Mouse (Mus musculus) E14TG2a.4 (cell line): ENCODE results near the gene Snca.

Experiments
- H3K27me3 ChIP-seq: 2 replicates; pipeline ENCODE4 v1.6.1; 2014; ENCODE audit warnings: low read length, control low read depth; ENCODE audit not compliant: insufficient read depth
- H3K36me3 ChIP-seq: 2 replicates; pipeline ENCODE4 v1.6.1; 2014; ENCODE audit warnings: low read length, control low read depth; ENCODE audit not compliant: insufficient read depth
- H3K4me1 ChIP-seq: replicated peaks from 2 replicates; pipeline ENCODE4 v1.6.1; 2014; ENCODE audit warnings: low read depth, low read length, control low read depth
- H3K4me3 ChIP-seq: replicated peaks from 2 replicates; pipeline ENCODE4 v1.5.1; 2014; ENCODE audit warnings: mild to moderate bottlenecking, low read length
- H3K9me3 ChIP-seq: 2 replicates; pipeline ENCODE4 v1.6.1; 2014; ENCODE audit warnings: low read length, control low read depth
- CTCF ChIP-seq: conservative IDR thresholded peaks from 2 replicates; pipeline ENCODE4 v1.5.1; 2014; ENCODE audit warnings: low read length
- NANOG ChIP-seq: IDR thresholded peaks from 2 replicates; pipeline ENCODE4 v1.6.1; 2014; ENCODE audit warnings: borderline replicate concordance, low read length, mixed read lengths
- POU5F1 ChIP-seq: IDR thresholded peaks from 2 replicates; pipeline ENCODE4 v1.6.1; 2014; ENCODE audit warnings: low read length, borderline replicate concordance

Gene Snca

DNA sequence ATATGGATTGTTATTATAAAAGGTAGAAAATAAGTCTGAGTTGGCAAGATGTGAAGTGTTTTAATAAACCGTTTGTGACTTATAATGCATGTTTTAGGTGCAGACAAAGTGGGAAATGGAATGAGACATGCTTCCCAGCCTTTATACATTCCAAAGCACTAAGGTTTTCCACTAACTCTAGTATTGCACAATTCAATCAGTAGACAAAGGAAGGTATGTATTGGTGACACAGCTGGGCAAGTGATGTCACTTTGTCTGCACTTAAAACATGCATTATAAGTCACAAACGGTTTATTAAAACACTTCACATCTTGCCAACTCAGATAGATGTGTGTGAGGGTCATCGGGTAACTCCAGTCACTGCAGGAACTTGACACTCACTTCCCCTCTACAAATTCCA, 16.1 kb downstream of the Snca start:
- no peaks in the 10 kb centered on the region for H3K9me3 ChIP-seq
- TF ChIP-seq POU5F1 (no peak), CTCF (no peak), NANOG (no peak)
- H3K36me3 ChIP-seq: no peaks in the 10 kb centered on the region
- no peak overlapping the region for H3K4me3 ChIP-seq
- no peaks in the 10 kb centered on the region for H3K4me1 ChIP-seq
- no peaks in the 10 kb centered on the region for H3K27me3 ChIP-seq

DNA sequence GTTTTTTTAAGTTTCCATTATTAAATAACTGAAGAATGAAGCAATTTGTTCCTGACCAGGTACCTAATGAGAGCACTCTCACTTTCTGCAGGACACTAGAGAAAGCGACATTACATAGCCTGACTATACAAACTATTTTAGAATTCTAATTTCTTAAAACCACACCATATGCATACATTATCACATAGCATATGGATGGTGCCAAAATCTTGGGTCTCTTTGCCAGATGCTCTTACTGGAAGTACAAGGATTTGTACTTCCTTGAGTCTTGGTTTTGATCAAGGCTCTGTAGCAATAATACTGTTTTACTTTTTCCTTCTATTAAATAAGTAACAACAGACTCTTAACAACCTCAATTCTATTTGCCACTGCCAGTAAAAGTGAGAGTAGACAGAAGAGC, 31.4 kb downstream of the Snca start:
- H3K4me1 ChIP-seq: no peaks in the 10 kb centered on the region
- TF ChIP-seq NANOG: no peak
- H3K9me3 ChIP-seq: no peaks in the 10 kb centered on the region
- H3K36me3 ChIP-seq: no peaks in the 10 kb centered on the region
- no peaks in the 10 kb centered on the region for H3K27me3 ChIP-seq
- no peak overlapping the region for H3K4me3 ChIP-seq

DNA sequence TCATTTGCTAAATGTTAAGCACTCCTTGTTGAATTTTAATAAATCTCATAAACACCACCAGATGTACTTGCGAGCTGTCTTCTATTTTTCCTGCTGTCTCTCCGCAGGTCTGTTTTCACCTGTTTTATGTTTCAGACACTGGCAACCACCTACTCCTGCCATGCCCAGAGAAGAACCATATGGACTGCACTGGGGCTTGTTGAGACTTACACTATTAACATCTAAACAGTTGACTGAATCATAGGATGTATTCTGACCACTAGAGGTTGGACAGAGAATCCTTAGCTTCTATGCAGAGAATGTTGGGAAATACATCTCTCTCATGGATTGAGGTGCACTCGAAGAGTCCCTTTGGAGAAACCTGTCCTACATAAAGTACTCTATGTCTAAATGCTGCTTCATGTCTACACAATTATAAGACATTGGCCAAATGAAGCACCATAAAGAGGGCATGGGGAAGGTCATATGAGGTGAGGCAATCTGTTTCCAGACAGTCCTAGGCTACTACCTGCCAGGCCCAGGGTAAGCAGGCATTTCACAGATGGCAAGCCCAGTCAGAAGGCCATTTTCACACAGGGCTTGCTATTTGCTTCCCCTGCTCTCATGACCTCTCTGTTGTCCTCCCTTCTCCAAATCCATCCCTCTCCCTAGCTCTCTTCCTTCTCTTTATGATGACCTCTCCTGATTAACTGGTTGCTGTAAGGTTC, 35.8 kb downstream of the Snca start:
- no peaks in the 10 kb centered on the region for H3K4me1 ChIP-seq
- no peak for TF ChIP-seq POU5F1
- no peak for TF ChIP-seq NANOG
- TF ChIP-seq CTCF: no peak
- no peaks in the 10 kb centered on the region for H3K36me3 ChIP-seq

DNA sequence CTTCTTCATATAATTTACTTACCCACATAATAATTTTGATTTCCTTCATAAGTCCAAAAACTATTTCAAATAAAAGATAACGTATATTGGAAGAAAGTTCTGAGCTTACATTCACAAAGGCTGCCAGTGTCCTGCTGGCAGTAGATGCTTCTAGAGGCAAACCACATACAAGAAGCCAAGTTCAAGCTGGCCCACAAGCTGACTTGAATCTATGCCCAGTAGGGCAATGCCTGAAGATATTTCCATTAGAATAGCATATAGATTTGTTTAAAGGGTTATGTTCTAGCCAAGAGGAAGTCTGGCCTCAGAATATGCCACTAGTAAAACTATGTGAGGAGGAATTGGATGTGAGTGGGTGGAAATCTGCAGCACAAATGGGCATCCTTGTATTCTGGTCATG, 42.7 kb downstream of the Snca start:
- H3K9me3 ChIP-seq: no peaks in the 10 kb centered on the region
- TF ChIP-seq CTCF (no peak), POU5F1 (no peak), NANOG (no peak)
- no peaks in the 10 kb centered on the region for H3K36me3 ChIP-seq
- H3K4me1 ChIP-seq: no peaks in the 10 kb centered on the region
- no peaks in the 10 kb centered on the region for H3K27me3 ChIP-seq
- H3K4me3 ChIP-seq: no peak overlapping the region

More for the DNA sequence above, 35.8 kb downstream of the Snca start:
- no peaks in the 10 kb centered on the region for H3K27me3 ChIP-seq
- H3K9me3 ChIP-seq: no peaks in the 10 kb centered on the region
- H3K4me3 ChIP-seq: no peak overlapping the region

GRCm38 (mm10) chr6:60771899-60772298, 57.8 kb downstream of the Snca start:
- Histone ChIP-seq H3K36me3 (no peaks in the 10 kb centered on the region), H3K4me3 (no peak overlapping the region), H3K9me3 (no peaks in the 10 kb centered on the region), H3K27me3 (no peaks in the 10 kb centered on the region), H3K4me1 (no peaks in the 10 kb centered on the region)
- TF ChIP-seq POU5F1 (no peak), NANOG (no peak), CTCF (no peak)

- no peaks in the 10 kb centered on the region for H3K36me3 ChIP-seq
- TF ChIP-seq CTCF (no peak), NANOG (no peak), POU5F1 (no peak)
These were observed 64.0 kb downstream of the Snca start for GRCm38 (mm10) chr6:60765696-60766095.

DNA sequence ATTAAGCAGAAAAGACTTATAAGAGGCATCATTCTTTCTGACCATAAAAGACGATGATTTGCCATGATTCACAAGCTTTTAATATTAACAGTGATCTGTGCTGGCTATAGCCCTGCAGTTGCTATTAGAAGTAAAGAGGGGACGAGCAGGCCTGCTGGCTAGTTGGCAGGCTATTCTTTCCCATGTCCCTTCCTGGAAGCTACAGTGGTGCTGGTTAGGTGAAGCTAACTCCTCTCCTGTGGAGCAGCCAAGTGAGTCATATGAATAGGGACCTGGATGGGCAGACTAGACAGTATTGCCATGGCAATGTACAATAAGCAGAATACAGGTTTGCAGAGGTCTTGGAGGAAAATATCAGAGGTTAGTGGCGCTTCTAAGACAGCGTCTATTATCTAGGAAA, 66.8 kb downstream of the Snca start:
- H3K9me3 ChIP-seq: no peaks in the 10 kb centered on the region
- H3K4me3 ChIP-seq: no peak overlapping the region
- no peaks in the 10 kb centered on the region for H3K36me3 ChIP-seq
- TF ChIP-seq NANOG (no peak), CTCF (no peak), POU5F1 (no peak)
- no peaks in the 10 kb centered on the region for H3K27me3 ChIP-seq
- no peaks in the 10 kb centered on the region for H3K4me1 ChIP-seq

More at GRCm38 (mm10) chr6:60765696-60766095, 64.0 kb downstream of the Snca start:
- Histone ChIP-seq H3K27me3 (no peaks in the 10 kb centered on the region), H3K9me3 (no peaks in the 10 kb centered on the region), H3K4me3 (no peak overlapping the region), H3K4me1 (no peaks in the 10 kb centered on the region)

DNA sequence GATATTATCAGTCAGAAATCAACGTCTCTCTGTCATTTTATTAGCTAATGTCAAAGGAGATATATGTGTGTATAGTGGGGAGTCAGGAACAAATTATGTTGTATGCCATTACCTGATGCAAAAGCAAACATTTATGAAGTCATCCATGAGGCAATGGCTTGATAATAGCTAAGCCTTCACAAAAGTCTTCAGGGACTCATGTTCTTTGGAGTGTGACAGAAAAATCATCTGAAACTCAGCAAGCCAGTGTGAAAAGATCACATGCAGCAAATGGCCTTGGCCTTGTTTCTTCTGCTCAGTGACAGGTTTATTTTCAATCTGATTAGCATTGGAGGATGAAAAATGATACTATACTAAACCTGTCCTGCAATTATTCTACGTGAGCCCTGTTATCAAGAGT, 67.9 kb downstream of the Snca start:
- Histone ChIP-seq H3K27me3 (no peaks in the 10 kb centered on the region), H3K36me3 (no peaks in the 10 kb centered on the region), H3K4me1 (no peaks in the 10 kb centered on the region), H3K4me3 (no peak overlapping the region), H3K9me3 (no peaks in the 10 kb centered on the region)
- no peak for TF ChIP-seq CTCF
- no peak for TF ChIP-seq NANOG
- TF ChIP-seq POU5F1: no peak

DNA sequence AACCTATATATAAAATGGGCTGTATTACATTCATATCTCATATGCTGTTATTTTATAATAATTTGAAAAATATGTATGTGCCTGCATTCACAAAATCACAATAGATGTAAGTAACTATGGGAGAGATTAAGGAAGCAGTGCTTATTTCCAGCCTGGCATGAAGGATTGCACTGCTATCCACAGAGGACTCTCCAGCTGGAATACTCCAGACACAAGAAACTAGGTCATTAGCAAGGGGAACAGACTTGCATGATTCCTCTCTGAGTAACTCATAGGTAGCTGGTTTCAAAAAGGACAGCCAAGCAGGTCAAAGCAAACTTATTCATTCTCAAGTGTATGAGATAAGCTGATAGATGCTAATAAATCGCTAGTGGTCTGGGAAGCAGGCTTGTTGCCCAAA, 74.7 kb downstream of the Snca start:
- H3K4me3 ChIP-seq: no peak overlapping the region
- no peaks in the 10 kb centered on the region for H3K4me1 ChIP-seq
- H3K9me3 ChIP-seq: no peaks in the 10 kb centered on the region
- no peaks in the 10 kb centered on the region for H3K27me3 ChIP-seq
- TF ChIP-seq POU5F1 (no peak), NANOG (no peak), CTCF (no peak)
- no peaks in the 10 kb centered on the region for H3K36me3 ChIP-seq
